Mouse (Mus musculus): Measurements from ENCODE around the gene F7. TPM values are rescaled to one million over a fixed set of nuclear protein-coding genes. Genes with fewer than 3 reads are reported as not detected.

Gene F7
- not detected for polyA plus RNA-seq (2014; fragmentation: Illumina TruSeq; extraction: RNeasy Lipid Tissue Mini Kit (QIAGEN cat#74804); ENCODE audit: low read depth, low replicate concordance)

GRCm38 (mm10) chr8:13025487-13026224, at the start of gene F7:
F7 (plus strand) TSS chr8:13026034.

GRCm38 (mm10) chr8:13037015-13037414, 11.2 kb downstream of the F7 start, which contains the start of gene F10:
F10 (plus strand) TSS chr8:13037308.

GRCm38 (mm10) chr8:13060441-13061150, 34.8 kb downstream of the F7 start, which contains the start of gene Proz:
Proz (plus strand) TSS chr8:13060914.

Other genes with a start within 250 kb of the F7 start
- 8.3 TPM for gene Mcf2l, start 152.2 kb upstream of the F7 start, polyA plus RNA-seq (2014; fragmentation: Illumina TruSeq; extraction: RNeasy Lipid Tissue Mini Kit (QIAGEN cat#74804); ENCODE audit: low read depth, low replicate concordance)
- not detected for gene F10, start 11.3 kb downstream of the F7 start, polyA plus RNA-seq (2014; fragmentation: Illumina TruSeq; extraction: RNeasy Lipid Tissue Mini Kit (QIAGEN cat#74804); ENCODE audit: low read depth, low replicate concordance)
- gene Proz, start 34.9 kb downstream of the F7 start, polyA plus RNA-seq (2014; fragmentation: Illumina TruSeq; extraction: RNeasy Lipid Tissue Mini Kit (QIAGEN cat#74804); ENCODE audit: low read depth, low replicate concordance): not detected
- 15.9 TPM for gene Pcid2, start 79.4 kb downstream of the F7 start, polyA plus RNA-seq (2014; fragmentation: Illumina TruSeq; extraction: RNeasy Lipid Tissue Mini Kit (QIAGEN cat#74804); ENCODE audit: low read depth, low replicate concordance)
- gene Cul4a, start 79.6 kb downstream of the F7 start, polyA plus RNA-seq (2014; fragmentation: Illumina TruSeq; extraction: RNeasy Lipid Tissue Mini Kit (QIAGEN cat#74804); ENCODE audit: low read depth, low replicate concordance): 242 TPM
- gene Lamp1, start 133.1 kb downstream of the F7 start, polyA plus RNA-seq (2014; fragmentation: Illumina TruSeq; extraction: RNeasy Lipid Tissue Mini Kit (QIAGEN cat#74804); ENCODE audit: low read depth, low replicate concordance): 580 TPM
- gene Grtp1, start 174.6 kb downstream of the F7 start, polyA plus RNA-seq (2014; fragmentation: Illumina TruSeq; extraction: RNeasy Lipid Tissue Mini Kit (QIAGEN cat#74804); ENCODE audit: low read depth, low replicate concordance): 7.3 TPM
- gene Adprhl1, start 228.1 kb downstream of the F7 start, polyA plus RNA-seq (2014; fragmentation: Illumina TruSeq; extraction: RNeasy Lipid Tissue Mini Kit (QIAGEN cat#74804); ENCODE audit: low read depth, low replicate concordance): not detected